Comparison of ENCODE assay signal across 10 mouse cellular contexts in the genomic region with DNA sequence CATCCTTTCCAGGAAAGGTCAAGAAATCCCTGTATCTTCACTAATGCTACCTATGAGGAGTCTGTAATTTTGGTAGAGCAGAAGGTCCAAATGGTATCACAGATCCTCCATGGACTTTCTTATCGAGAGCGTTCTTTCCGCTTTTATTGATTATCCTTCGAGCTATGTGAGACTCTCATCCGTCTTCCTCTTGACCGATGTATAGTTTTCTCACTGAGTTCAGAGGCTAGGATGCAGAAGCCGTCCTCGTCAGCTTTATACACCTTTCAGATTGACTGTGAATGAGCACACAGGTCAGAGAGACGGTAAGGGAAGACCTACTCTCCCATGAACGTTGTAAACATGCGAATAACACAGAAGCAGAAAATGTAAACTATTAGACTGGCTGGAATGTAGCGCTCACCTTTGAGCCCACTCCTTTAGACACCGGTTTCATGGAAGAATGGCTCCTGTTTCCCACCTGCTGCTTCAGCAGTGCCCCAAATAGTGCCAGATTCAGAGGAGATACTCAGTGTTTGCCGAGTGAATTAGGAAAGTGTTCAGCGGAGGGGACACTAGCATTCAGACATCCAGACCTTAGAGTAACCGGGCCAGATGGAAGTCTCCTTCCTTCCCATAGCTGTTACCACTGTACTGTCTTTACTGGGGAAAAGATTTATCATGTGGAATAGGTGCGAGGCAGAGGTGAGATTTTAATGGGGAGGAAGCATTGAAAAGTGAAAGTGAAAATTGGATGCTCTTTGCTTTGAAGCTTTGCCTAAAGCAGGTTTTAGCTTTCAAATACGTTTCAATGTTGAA. TPM values are rescaled to one million over a fixed set of nuclear protein-coding genes. Genes with fewer than 3 reads are reported as not detected.
DNase-seq lines count a peak whose midpoint lies in the region; ATAC-seq and TF ChIP-seq lines count a peak whose summit lies in the region.
"Had no signal": no experiment of that assay in that cellular context is flagged by ENCODE, and none has a peak within 500 bp of the region (broad histone marks: within the 10 kb centered on the region; RNA-seq: fewer than 3 reads in every experiment).

No protein-coding gene starts in this region.

- no peak overlapping the region for H3K4me3 ChIP-seq in forebrain, embryonic 15.5 days
- no peak overlapping the region for H3K4me3 ChIP-seq in forebrain, embryonic 12.5 days (replicated peaks)
- H3K4me3 ChIP-seq in lung, adult 2 months (replicated peaks; ENCODE audit: extremely low read depth, low read depth, low read length) = peak overlapping the region; percentile 68

- no peaks in the 10 kb centered on the region for H3K9me3 ChIP-seq in forebrain, embryonic 15.5 days
- H3K9me3 ChIP-seq in forebrain, embryonic 12.5 days = no peaks in the 10 kb centered on the region

- H3K4me1 ChIP-seq in forebrain, embryonic 15.5 days = peaks cover 18% of the 10 kb centered on the region
- peaks cover 10% of the 10 kb centered on the region; the same call in 1 of the 2 replicates for H3K4me1 ChIP-seq in forebrain, embryonic 12.5 days
- H3K4me1 ChIP-seq in lung, adult 2 months (ENCODE audit: control insufficient read depth, insufficient read depth, low read length) = peaks cover 6% of the 10 kb centered on the region

- no peak for TF ChIP-seq POLR2A in lung, adult 2 months (IDR thresholded peaks at IDR 0.05; ENCODE audit: borderline replicate concordance, extremely low read depth, low read depth, low read length)

- H3K4me2 ChIP-seq in forebrain, embryonic 15.5 days (replicated peaks) = no peak overlapping the region
- H3K4me2 ChIP-seq in forebrain, embryonic 12.5 days = no peak overlapping the region

- H3K36me3 ChIP-seq in forebrain, embryonic 15.5 days = no peaks in the 10 kb centered on the region
- no peaks in the 10 kb centered on the region for H3K36me3 ChIP-seq in forebrain, embryonic 12.5 days (replicated peaks)
- H3K36me3 ChIP-seq in splenic B cell, adult 2 months (ENCODE audit: control insufficient read depth, insufficient read depth, low read length, poor library complexity, severe bottlenecking) = peaks cover 3% of the 10 kb centered on the region; the same call in 1 of the 2 replicates

- peak overlapping the region; percentile 42 for H3K27ac ChIP-seq in forebrain, embryonic 15.5 days (replicated peaks)
- H3K27ac ChIP-seq in forebrain, embryonic 12.5 days = no peak overlapping the region

- H3K27me3 ChIP-seq in forebrain, embryonic 15.5 days = no peaks in the 10 kb centered on the region
- H3K27me3 ChIP-seq in forebrain, embryonic 12.5 days = no peaks in the 10 kb centered on the region
- no peaks in the 10 kb centered on the region for H3K27me3 ChIP-seq in splenic B cell, adult 2 months (ENCODE audit: control insufficient read depth, insufficient read depth, low read length, poor library complexity, severe bottlenecking)

- TF ChIP-seq CTCF in lung, adult 2 months (IDR thresholded peaks at IDR 0.05; ENCODE audit: insufficient read depth, low read length) = no peak

- ATAC-seq in forebrain, embryonic 15.5 days (replicated peaks) = no peak
- ATAC-seq in forebrain, embryonic 12.5 days (ENCODE audit: low FRiP score) = no peak
- peak; percentile 23 for ATAC-seq in inflammation-experienced regulatory T-cells, adult 6 months
- no peak for ATAC-seq in megakaryocyte progenitor cell, adult 5-6 weeks (replicated peaks; ENCODE audit: poor library complexity)

- 79% methylated on average over 18 of the region's 18 CpGs for WGBS in forebrain, embryonic 15.5 days
- 86% methylated on average over 18 of the region's 18 CpGs for WGBS in forebrain, embryonic 12.5 days
- WGBS in lung, adult 2 months = 54% methylated on average over 18 of the region's 18 CpGs

- DNase-seq in lung, adult 2 months = peak; percentile 30
- DNase-seq in lung, postnatal 36 days = no peak
- peak; percentile 39 for DNase-seq in splenic B cell, adult 2 months (ENCODE audit: low read depth, low spot score)
- DNase-seq in frontal cortex, postnatal 10 days (ENCODE audit: low spot score in 2 of 2) = no peak
- DNase-seq: cerebellum, adult 9-11 months; kidney, postnatal 14 days had no signal

- no peak overlapping the region for H3K9ac ChIP-seq in forebrain, embryonic 15.5 days (replicated peaks)
- no peak overlapping the region for H3K9ac ChIP-seq in forebrain, embryonic 12.5 days

RNA-seq across cellular contexts. Expression of a gene that starts 4.2 kb away (rescaled TPM):
- 0.66 and 0.78 TPM in 2 replicates for polyA plus RNA-seq in forebrain, embryonic 15.5 days (2015; fragmentation: Nextera tagmentation; extraction: Ambion mirVana)
- 0.36 and 0.82 TPM in 2 replicates for polyA plus RNA-seq in forebrain, embryonic 12.5 days (2016; fragmentation: Nextera tagmentation; extraction: Ambion mirVana)
- polyA plus RNA-seq in lung, adult 2 months (2012; rRNA removed) = 5.4 and 9.0 TPM in 2 replicates
- polyA plus RNA-seq in inflammation-experienced regulatory T-cells, adult 6 months (2017; shearing (Covaris generic)) = 10 to 100 TPM; 34.8 to 58.6 (median 47.4) TPM
- total RNA-seq in megakaryocyte progenitor cell, adult 5-6 weeks (2015) = 7.7 and 12.5 TPM in 2 replicates
- total RNA-seq in megakaryocyte progenitor cell, adult 5-6 weeks (2017) = 4.3 and 5.8 TPM in 2 replicates

RNA-seq across cellular contexts. Expression of a gene that starts 4.3 kb away (rescaled TPM):
- polyA plus RNA-seq in forebrain, embryonic 15.5 days (2015; fragmentation: Nextera tagmentation; extraction: Ambion mirVana) = 105 and 107 TPM in 2 replicates
- 75.9 and 80.5 TPM in 2 replicates for polyA plus RNA-seq in forebrain, embryonic 12.5 days (2016; fragmentation: Nextera tagmentation; extraction: Ambion mirVana)
- 56.1 and 57.2 TPM in 2 replicates for polyA plus RNA-seq in lung, adult 2 months (2012; rRNA removed)
- polyA plus RNA-seq in inflammation-experienced regulatory T-cells, adult 6 months (2017; shearing (Covaris generic)) = 100 to 1,000 TPM; 172 to 278 (median 216) TPM
- 76.3 and 104 TPM in 2 replicates for total RNA-seq in megakaryocyte progenitor cell, adult 5-6 weeks (2015)
- total RNA-seq in megakaryocyte progenitor cell, adult 5-6 weeks (2017) = 69.7 and 79.1 TPM in 2 replicates

RNA-seq across cellular contexts. Expression of a gene that starts 37.0 kb away (rescaled TPM):
- 1.8 and 3.4 TPM in 2 replicates for polyA plus RNA-seq in forebrain, embryonic 15.5 days (2015; fragmentation: Nextera tagmentation; extraction: Ambion mirVana)
- polyA plus RNA-seq in forebrain, embryonic 12.5 days (2016; fragmentation: Nextera tagmentation; extraction: Ambion mirVana) = 1.00 and 1.4 TPM in 2 replicates
- polyA plus RNA-seq in lung, adult 2 months (2012; rRNA removed) = not detected in 2 replicates
- not detected for polyA plus RNA-seq in inflammation-experienced regulatory T-cells, adult 6 months (2017; shearing (Covaris generic))
- total RNA-seq in megakaryocyte progenitor cell, adult 5-6 weeks (2015) = not detected in 2 replicates
- not detected in 2 replicates for total RNA-seq in megakaryocyte progenitor cell, adult 5-6 weeks (2017)

RNA-seq across cellular contexts. Expression of a gene that starts 39.2 kb away (rescaled TPM):
- polyA plus RNA-seq in forebrain, embryonic 15.5 days (2015; fragmentation: Nextera tagmentation; extraction: Ambion mirVana) = not detected in 2 replicates
- polyA plus RNA-seq in forebrain, embryonic 12.5 days (2016; fragmentation: Nextera tagmentation; extraction: Ambion mirVana) = 0.14 TPM in 1 of 2 replicates, not detected in the other
- polyA plus RNA-seq in lung, adult 2 months (2012; rRNA removed) = 0.29 and 0.37 TPM in 2 replicates
- 10 to 100 TPM; 20.5 to 29.0 (median 20.5) TPM for polyA plus RNA-seq in inflammation-experienced regulatory T-cells, adult 6 months (2017; shearing (Covaris generic))
- not detected in 2 replicates for total RNA-seq in megakaryocyte progenitor cell, adult 5-6 weeks (2015)
- not detected in 2 replicates for total RNA-seq in megakaryocyte progenitor cell, adult 5-6 weeks (2017)

RNA-seq across cellular contexts. Expression of a gene that starts 46.3 kb away (rescaled TPM):
- polyA plus RNA-seq in forebrain, embryonic 15.5 days (2015; fragmentation: Nextera tagmentation; extraction: Ambion mirVana) = 1.3 and 1.4 TPM in 2 replicates
- 5.3 TPM in 2 replicates for polyA plus RNA-seq in forebrain, embryonic 12.5 days (2016; fragmentation: Nextera tagmentation; extraction: Ambion mirVana)
- 0.82 TPM in 1 of 2 replicates, not detected in the other for polyA plus RNA-seq in lung, adult 2 months (2012; rRNA removed)
- polyA plus RNA-seq in inflammation-experienced regulatory T-cells, adult 6 months (2017; shearing (Covaris generic)) = 10 to 100 TPM; 30.9 to 47.6 (median 40.4) TPM
- 2.3 and 3.7 TPM in 2 replicates for total RNA-seq in megakaryocyte progenitor cell, adult 5-6 weeks (2015)
- 1.1 and 1.7 TPM in 2 replicates for total RNA-seq in megakaryocyte progenitor cell, adult 5-6 weeks (2017)

Comparison
In these comparisons a context has a peak if more than half of its experiments do, and no peak if none do; other contexts are left out.
1. DNase-seq: peak in lung, adult 2 months (single experiment) and splenic B cell, adult 2 months (single experiment); none in lung, postnatal 36 days (single experiment) and frontal cortex, postnatal 10 days (0 of 2).